Mouse (Mus musculus) ES-E14 (cell line): ENCODE measurements around the gene Ell. TPM values are rescaled to one million over a fixed set of nuclear protein-coding genes. Genes with fewer than 3 reads are reported as not detected.
A peak's percentile ranks its signal among the peaks of the same experiment; 100 is the strongest.

Experiments
- DNase-seq: peaks from one replicate; pipeline ENCODE4 v3.0.0-alpha.2; 2013; ENCODE audit warnings: low read depth, low spot score
- H3K27ac ChIP-seq: 2 replicates; pipeline ENCODE4 v1.5.1; 2012; ENCODE audit warnings: low read depth, mild to moderate bottlenecking, low read length, moderate library complexity, mixed read lengths; ENCODE audit not compliant: poor library complexity, insufficient read depth, severe bottlenecking
- H3K36me3 ChIP-seq: 2 replicates; pipeline ENCODE4 v1.6.1; 2012; ENCODE audit warnings: mild to moderate bottlenecking, low read length, moderate library complexity, mixed read lengths; ENCODE audit not compliant: control insufficient read depth, poor library complexity, insufficient read depth, severe bottlenecking
- H3K4me1 ChIP-seq, 2 experiments: fragments of 150-350 bp in 1 of 2; sonication (generic) in 1 of 2; 2 replicates each; pipeline ENCODE4 v1.6.1; 2012; ENCODE audit warnings: low read length in 2 of 2, mild to moderate bottlenecking in 1 of 2, mixed read lengths in 1 of 2; ENCODE audit not compliant: control insufficient read depth in 2 of 2, insufficient read depth in 2 of 2, poor library complexity in 1 of 2
- H3K4me3 ChIP-seq, 2 experiments: fragments of 150-350 bp in 1 of 2; sonication (generic) in 1 of 2; 2 replicates each; pipeline ENCODE4 v1.5.1; 2012; ENCODE audit warnings: low read length in 2 of 2, low read depth in 1 of 2, mild to moderate bottlenecking in 1 of 2, mixed read lengths in 1 of 2; ENCODE audit not compliant: insufficient read depth in 1 of 2, poor library complexity in 1 of 2, severe bottlenecking in 1 of 2
- H3K9ac ChIP-seq: 2 replicates; pipeline ENCODE4 v1.6.1; 2012; ENCODE audit warnings: low read depth, mild to moderate bottlenecking, low read length, mixed read lengths; ENCODE audit not compliant: poor library complexity, insufficient read depth, severe bottlenecking
- H3K9me3 ChIP-seq: fragments of 150-350 bp; sonication (generic); 2 replicates; pipeline ENCODE4 v1.6.1; 2012; ENCODE audit warnings: low read depth, mild to moderate bottlenecking, low read length; ENCODE audit not compliant: control insufficient read depth, insufficient read depth
- CHD2 ChIP-seq: IDR thresholded peaks from 2 replicates; pipeline ENCODE4 v1.6.1; 2014; ENCODE audit warnings: mild to moderate bottlenecking, low read depth, low read length, inconsistent platforms
- HCFC1 ChIP-seq: IDR thresholded peaks from 2 replicates; pipeline ENCODE4 v1.6.1; 2012; ENCODE audit warnings: low read length, inconsistent platforms, borderline replicate concordance; ENCODE audit not compliant: insufficient read depth
- MAFK ChIP-seq: IDR thresholded peaks from 2 replicates; pipeline ENCODE4 v1.6.1; 2014; ENCODE audit warnings: mild to moderate bottlenecking, low read depth, low read length, inconsistent platforms; ENCODE audit not compliant: insufficient read depth
- ZC3H11A ChIP-seq: IDR thresholded peaks from 2 replicates; pipeline ENCODE4 v1.6.1; 2012; ENCODE audit warnings: low read depth, mild to moderate bottlenecking, inconsistent platforms, low read length, borderline replicate concordance
- ZNF384 ChIP-seq: IDR thresholded peaks from 2 replicates; pipeline ENCODE4 v1.6.1; 2012; ENCODE audit warnings: low read depth, low read length, inconsistent platforms
- in situ Hi-C, 2 experiments: fragments of 600-800 bp; cut with MboI; formaldehyde crosslinking; loops; one replicate each; pipeline ENCODE4 v1.15.1; 2025; ENCODE audit warnings: low sequenced_read_pairs in 2 of 2, inconsistent platforms in 1 of 2; ENCODE audit not compliant: unreplicated experiment in 2 of 2
- total RNA-seq: library from RNA; depleted of rRNA; stranded (reverse); fragments of 300-350 nt; gene quantifications from 2 replicates; pipeline ENCODE4 v1.2.3, GENCODE M21; 2012

The Ell gene
- total RNA-seq, 1 experiment = 15.8 TPM

GRCm38 (mm10) chr8:70492664-70493640 is 46.3 kb upstream of the Ell start, which contains the start of gene Crlf1:
Gene Crlf1, plus strand, starts transcription at chr8:70493158.
- Histone ChIP-seq H3K27ac (no peak within 1 kb of the TSS), H3K9me3 (no peaks in the 10 kb centered on the region), H3K4me1 (peaks cover 5 to 30% of the 10 kb centered on the region in 2 experiments; a peak in 2 of 4 replicates), H3K4me3 (peak within 1 kb of the TSS; percentile 43 to 69), H3K36me3 (no peaks in the 10 kb centered on the region), H3K9ac (peak within 1 kb of the TSS; percentile 26; the same call in 1 of the 2 replicates)
- TF ChIP-seq MAFK = no peak
- no peak for TF ChIP-seq ZNF384
- no peak for TF ChIP-seq CHD2
- TF ChIP-seq ZC3H11A = no peak
- no peak for TF ChIP-seq HCFC1
- in situ Hi-C loops = no loop called here
- no peak for DNase-seq

- no peak overlapping the region for H3K9ac ChIP-seq
- no peaks in the 10 kb centered on the region for H3K36me3 ChIP-seq
- H3K9me3 ChIP-seq = no peaks in the 10 kb centered on the region
- no peak for DNase-seq
- H3K27ac ChIP-seq = no peak overlapping the region
- in situ Hi-C loops = no loop called here
- peak overlapping the region; percentile 38 to 69; a peak in 2 of 4 replicates for H3K4me3 ChIP-seq
- peaks cover 3 to 28% of the 10 kb centered on the region in 2 experiments; a peak in 2 of 4 replicates for H3K4me1 ChIP-seq
- no peak for TF ChIP-seq ZC3H11A
- no peak for TF ChIP-seq ZNF384
- TF ChIP-seq CHD2 = no peak
- TF ChIP-seq HCFC1 = no peak
- TF ChIP-seq MAFK = no peak
Measured at GRCm38 (mm10) chr8:70493692-70494415, 45.4 kb upstream of the Ell start.

GRCm38 (mm10) chr8:70494416-70494945 is 44.8 kb upstream of the Ell start:
- H3K9me3 ChIP-seq = no peaks in the 10 kb centered on the region
- no peak overlapping the region for H3K9ac ChIP-seq
- H3K4me1 ChIP-seq = peaks cover 3 to 25% of the 10 kb centered on the region in 2 experiments; a peak in 2 of 4 replicates
- H3K27ac ChIP-seq = no peak overlapping the region
- no peak for DNase-seq
- in situ Hi-C loops = no loop called here
- peak overlapping the region in 1 of 2 experiments; percentile 69; a peak in 2 of 4 replicates for H3K4me3 ChIP-seq
- TF ChIP-seq CHD2 (no peak), MAFK (no peak), HCFC1 (no peak), ZNF384 (no peak), ZC3H11A (no peak)
- no peaks in the 10 kb centered on the region for H3K36me3 ChIP-seq

GRCm38 (mm10) chr8:70495001-70495770 is 44.1 kb upstream of the Ell start:
- no peak for DNase-seq
- in situ Hi-C loops = no loop called here
- peak overlapping the region in 1 of 2 experiments; percentile 32; a peak in 1 of 4 replicates for H3K4me3 ChIP-seq
- TF ChIP-seq ZNF384 (no peak), HCFC1 (no peak), MAFK (no peak), ZC3H11A (no peak), CHD2 (no peak)
- peaks cover 3 to 22% of the 10 kb centered on the region in 2 experiments; a peak in 2 of 4 replicates for H3K4me1 ChIP-seq
- H3K27ac ChIP-seq = no peak overlapping the region
- H3K36me3 ChIP-seq = no peaks in the 10 kb centered on the region
- no peaks in the 10 kb centered on the region for H3K9me3 ChIP-seq
- H3K9ac ChIP-seq = no peak overlapping the region
